Mouse (Mus musculus) heart, embryonic 15.5 days (tissue): Measurements from ENCODE around the gene Hmg20a. TPM values are rescaled to one million over a fixed set of nuclear protein-coding genes. Genes with fewer than 3 reads are reported as not detected.

Source experiments
- ATAC-seq: fragments of 200-750 bp; cut with Nextera tagmentation; replicated peaks from 2 replicates; pipeline ENCODE4 v1.8.0; 2017; ENCODE audit warnings: low read depth, moderate TSS enrichment; ENCODE audit not compliant: insufficient number of reproducible peaks, insufficient read depth, low FRiP score
- H3K27ac ChIP-seq: fragments of 300-500 bp; sonication (generic); 2 replicates; pipeline ENCODE4 v1.5.1; 2015; ENCODE audit warnings: mild to moderate bottlenecking, inconsistent platforms
- H3K27me3 ChIP-seq: fragments of 300-500 bp; sonication (generic); 2 replicates; pipeline ENCODE4 v1.6.1; 2015; ENCODE audit warnings: inconsistent platforms
- H3K36me3 ChIP-seq: fragments of 300-500 bp; sonication (generic); 2 replicates; pipeline ENCODE4 v1.6.1; 2015; ENCODE audit warnings: mild to moderate bottlenecking, inconsistent platforms
- H3K4me1 ChIP-seq: fragments of 300-500 bp; sonication (generic); replicated peaks from 2 replicates; pipeline ENCODE4 v1.6.1; 2015; ENCODE audit warnings: inconsistent platforms
- H3K4me2 ChIP-seq: fragments of 300-500 bp; sonication (generic); 2 replicates; pipeline ENCODE4 v1.6.1; 2015; ENCODE audit warnings: inconsistent platforms, mild to moderate bottlenecking, moderate library complexity
- H3K4me3 ChIP-seq: fragments of 300-500 bp; sonication (generic); 2 replicates; pipeline ENCODE4 v1.5.1; 2015; ENCODE audit warnings: mild to moderate bottlenecking, inconsistent platforms
- H3K9ac ChIP-seq: fragments of 300-500 bp; sonication (generic); 2 replicates; pipeline ENCODE4 v1.6.1; 2015; ENCODE audit warnings: mild to moderate bottlenecking, inconsistent platforms
- H3K9me3 ChIP-seq: fragments of 300-500 bp; sonication (generic); replicated peaks from 2 replicates; pipeline ENCODE4 v1.6.1; 2016; ENCODE audit warnings: inconsistent platforms
- WGBS: fragments of 180-500 bp; shearing (Covaris S2); methylation state at CpG from one replicate; pipeline ENCODE4 v1.1.7; 2015; ENCODE audit warnings: mixed read lengths; 5-methylcytosine and 5-hydroxymethylcytosine counted together
- polyA plus RNA-seq: library from polyadenylated mRNA; unstranded; fragments of >200 nt; fragmentation: Nextera tagmentation; extraction: Ambion mirVana; gene quantifications from 2 replicates; pipeline ENCODE4 v1.2.1, GENCODE M21; 2015

The Hmg20a gene
- polyA plus RNA-seq, 1 experiment from 2014 or later, result 48.9 TPM

DNA sequence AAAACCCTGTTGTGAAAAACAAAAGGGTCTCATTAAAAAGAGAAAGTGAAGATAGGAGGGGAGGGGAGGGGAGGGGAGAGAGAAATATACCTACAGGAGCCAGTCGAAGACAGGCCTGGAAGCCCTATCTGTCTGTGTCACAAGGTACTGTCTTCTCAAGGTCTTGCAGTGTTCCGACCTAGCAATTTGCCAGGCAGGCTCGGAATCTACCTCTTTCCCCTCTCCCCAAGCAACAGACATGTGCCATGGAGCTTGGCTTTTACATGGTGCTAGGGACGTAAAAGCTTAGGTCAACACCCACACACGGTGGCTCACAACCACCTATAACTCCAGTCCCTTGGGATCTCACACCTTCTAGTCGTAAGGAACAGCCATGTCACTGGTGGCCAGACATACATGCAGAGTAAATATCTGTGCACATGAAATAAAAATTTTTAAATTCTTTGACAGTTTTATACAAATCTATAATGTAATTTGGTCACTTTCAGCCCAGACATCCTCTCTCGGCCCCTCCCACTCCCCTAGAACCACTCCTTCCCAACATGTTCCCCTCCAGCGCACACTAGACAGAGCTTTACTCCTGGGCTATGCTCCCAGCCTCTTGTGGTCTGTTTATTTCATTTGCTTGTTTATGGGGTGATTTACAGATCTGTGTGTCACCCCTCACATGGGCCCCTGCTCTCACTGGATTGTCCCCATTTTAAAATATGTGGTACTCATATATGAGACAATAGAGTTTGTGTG is 81.1 kb downstream of the Hmg20a start:
- H3K36me3 ChIP-seq, result peaks cover 7% of the 10 kb centered on the region; the same call in 1 of the 2 replicates
- H3K4me3 ChIP-seq, result no peak overlapping the region
- H3K9me3 ChIP-seq, result no peaks in the 10 kb centered on the region
- H3K9ac ChIP-seq, result no peak overlapping the region
- no peak overlapping the region for H3K4me2 ChIP-seq
- 88% methylated on average over 8 of the region's 8 CpGs for WGBS
- no peak for ATAC-seq
- no peaks in the 10 kb centered on the region for H3K27me3 ChIP-seq
- H3K27ac ChIP-seq, result peak overlapping the region; percentile 89
- H3K4me1 ChIP-seq, result peaks cover 88% of the 10 kb centered on the region

DNA sequence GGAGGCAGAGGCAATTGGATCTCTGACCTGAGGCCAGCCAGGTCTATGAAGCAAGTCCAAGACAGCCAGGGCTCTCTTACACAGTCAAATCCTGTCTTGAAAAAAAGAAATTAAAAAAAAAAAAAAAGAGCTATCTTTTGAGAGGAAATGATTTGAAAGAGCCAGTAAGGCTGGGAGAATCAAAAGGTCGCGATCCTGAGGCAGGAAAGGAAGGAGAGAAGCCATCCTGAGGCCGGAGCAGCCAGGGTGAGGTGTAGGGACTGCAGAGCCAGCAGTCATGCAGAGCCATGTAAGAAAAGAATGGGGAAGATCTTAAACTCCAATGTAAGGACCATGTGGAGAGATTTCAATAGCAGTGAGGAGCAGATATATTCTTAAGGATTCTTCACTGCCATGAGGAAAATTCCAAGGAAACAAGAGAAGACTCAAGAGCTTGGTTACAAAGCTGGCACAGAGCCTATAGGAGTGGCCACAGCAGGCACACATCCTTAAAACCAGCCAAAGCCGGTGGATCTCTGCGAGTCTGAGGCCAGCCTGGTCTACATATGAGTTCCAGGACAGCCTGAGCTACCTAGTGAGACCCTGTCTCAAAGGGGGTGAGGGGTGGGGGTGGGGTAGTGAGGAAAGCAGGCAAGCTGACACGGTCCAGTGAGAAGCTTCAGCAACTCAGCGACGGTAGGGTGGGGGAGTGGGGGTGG is 82.6 kb downstream of the Hmg20a start:
- Histone ChIP-seq H3K9ac (no peak overlapping the region), H3K4me2 (no peak overlapping the region), H3K4me3 (no peak overlapping the region), H3K36me3 (no peaks in the 10 kb centered on the region), H3K27me3 (no peaks in the 10 kb centered on the region), H3K9me3 (no peaks in the 10 kb centered on the region), H3K4me1 (peaks cover 86% of the 10 kb centered on the region), H3K27ac (peak overlapping the region; percentile 100)
- no peak for ATAC-seq
- 61% methylated on average over 8 of the region's 8 CpGs for WGBS

DNA sequence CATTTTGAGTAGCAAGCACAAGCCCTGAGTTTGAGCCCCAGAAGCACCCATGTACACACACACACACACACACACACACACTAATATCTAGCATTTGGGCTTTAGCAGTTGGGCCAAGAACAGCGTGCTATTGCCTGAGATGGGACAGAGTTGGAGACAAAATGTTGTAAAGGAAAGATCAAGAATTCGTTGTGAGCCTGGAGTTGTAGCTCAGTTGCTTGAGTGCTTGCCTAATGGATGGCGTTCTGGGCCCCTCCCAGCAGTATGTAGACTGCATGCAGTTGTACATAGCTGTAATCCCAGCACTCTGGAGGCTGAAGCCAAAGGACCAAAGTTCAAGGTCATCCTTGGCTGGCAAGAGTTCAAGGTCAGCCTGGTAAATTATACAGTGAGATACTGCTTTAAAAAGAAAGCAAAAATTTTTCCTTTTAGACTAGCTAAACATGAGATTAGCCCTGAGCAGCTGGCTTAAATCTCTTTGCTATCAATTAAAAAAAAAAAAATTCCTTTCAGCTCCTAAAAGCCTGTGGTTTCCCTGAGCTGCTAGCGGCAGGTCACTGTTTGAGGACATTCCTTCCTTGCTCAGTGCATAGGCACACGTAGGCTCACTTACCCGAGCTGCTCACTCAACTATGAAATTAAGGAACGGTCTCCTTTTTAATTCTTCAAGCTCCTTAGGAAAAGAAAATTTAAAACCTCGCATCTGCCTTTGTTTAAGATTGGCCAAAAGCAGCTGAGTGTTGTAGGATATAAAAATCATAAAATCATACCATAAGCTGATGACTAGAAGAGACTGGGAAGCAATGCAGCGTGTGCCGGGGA is 83.5 kb downstream of the Hmg20a start:
- 35% methylated on average over 10 of the region's 10 CpGs for WGBS
- H3K36me3 ChIP-seq, result no peaks in the 10 kb centered on the region
- H3K9ac ChIP-seq, result peak overlapping the region; percentile 12; the same call in 1 of the 2 replicates

DNA sequence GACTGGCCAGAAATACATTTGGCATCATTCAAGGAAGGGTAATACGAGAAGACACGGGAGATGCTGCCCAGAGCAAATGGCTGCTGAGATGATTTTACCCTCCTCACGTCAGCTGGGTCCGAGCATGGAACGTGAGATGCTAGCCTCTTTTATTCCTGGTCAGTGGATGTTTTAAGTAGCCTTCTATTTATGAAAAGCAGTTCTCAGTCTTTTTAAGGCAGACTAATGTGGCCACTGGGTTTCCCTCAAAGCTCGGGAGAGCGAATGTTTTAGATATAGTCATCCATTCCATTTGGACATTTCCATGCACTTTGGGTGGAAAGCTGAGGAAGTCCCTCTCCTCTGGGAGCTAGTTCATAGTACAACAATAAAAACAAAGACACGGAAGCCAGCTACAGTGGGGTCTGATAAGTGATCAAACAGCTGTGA is 84.1 kb downstream of the Hmg20a start:
- Histone ChIP-seq H3K4me3 (no peak overlapping the region), H3K27me3 (no peaks in the 10 kb centered on the region), H3K4me1 (peaks cover 84% of the 10 kb centered on the region), H3K36me3 (no peaks in the 10 kb centered on the region), H3K9me3 (no peaks in the 10 kb centered on the region), H3K4me2 (peak overlapping the region; percentile 43), H3K9ac (peak overlapping the region; percentile 12; the same call in 1 of the 2 replicates), H3K27ac (peak overlapping the region; percentile 100)
- ATAC-seq, result no peak
- WGBS, result 29% methylated on average over 8 of the region's 8 CpGs

More for the DNA sequence above, 83.5 kb downstream of the Hmg20a start:
- ATAC-seq, result no peak
- Histone ChIP-seq H3K4me3 (no peak overlapping the region), H3K9me3 (no peaks in the 10 kb centered on the region), H3K27ac (peak overlapping the region; percentile 100), H3K4me1 (peaks cover 84% of the 10 kb centered on the region), H3K4me2 (peak overlapping the region; percentile 43), H3K27me3 (no peaks in the 10 kb centered on the region)

DNA sequence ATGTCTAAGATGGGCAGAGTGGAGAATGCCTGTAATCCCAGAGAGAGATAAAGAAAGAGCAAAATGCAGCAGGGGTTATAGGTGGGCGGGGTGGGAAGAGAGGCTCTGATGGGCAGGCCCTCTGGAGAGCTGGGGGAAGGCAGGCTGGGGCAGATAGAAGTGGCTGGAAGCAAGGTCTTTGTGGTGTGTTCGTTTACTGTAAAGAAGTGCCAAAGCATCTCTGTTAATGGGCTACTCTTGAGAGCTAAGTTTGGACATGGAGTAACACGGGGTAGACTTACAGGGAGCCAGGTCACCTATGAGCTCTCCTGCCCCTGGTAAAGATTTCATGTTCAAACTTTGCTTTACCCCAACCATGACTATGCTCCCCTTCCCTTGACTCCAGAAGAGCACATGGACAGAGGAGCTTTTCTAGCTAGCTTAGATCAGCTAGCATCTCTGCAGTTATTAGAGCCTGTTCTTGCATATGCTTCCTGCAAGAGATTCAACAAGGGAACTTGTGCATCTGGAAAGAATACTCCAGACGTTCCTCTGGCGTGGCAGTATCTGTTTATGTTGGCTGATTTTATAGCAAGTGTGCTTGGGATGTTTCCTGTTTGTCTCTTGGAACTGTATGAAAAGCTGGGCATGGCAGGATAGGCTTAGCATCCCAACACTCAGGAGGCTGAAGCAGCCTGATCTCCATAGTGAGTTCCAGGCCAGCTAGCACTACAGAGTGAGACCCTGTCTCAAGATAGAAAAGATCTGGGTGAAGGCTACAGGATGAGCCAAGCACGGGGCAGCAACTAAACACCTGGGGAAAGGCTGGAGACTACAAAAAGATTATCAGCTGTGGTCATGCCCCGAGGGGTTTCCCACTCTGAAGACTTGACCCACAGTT is 85.5 kb downstream of the Hmg20a start:
- Histone ChIP-seq H3K27me3 (no peaks in the 10 kb centered on the region), H3K9me3 (no peaks in the 10 kb centered on the region), H3K27ac (peak overlapping the region; percentile 100), H3K36me3 (no peaks in the 10 kb centered on the region), H3K4me1 (peaks cover 84% of the 10 kb centered on the region), H3K4me3 (no peak overlapping the region), H3K4me2 (no peak overlapping the region), H3K9ac (no peak overlapping the region)
- ATAC-seq, result no peak
- 55% methylated on average over 7 of the region's 7 CpGs for WGBS

DNA sequence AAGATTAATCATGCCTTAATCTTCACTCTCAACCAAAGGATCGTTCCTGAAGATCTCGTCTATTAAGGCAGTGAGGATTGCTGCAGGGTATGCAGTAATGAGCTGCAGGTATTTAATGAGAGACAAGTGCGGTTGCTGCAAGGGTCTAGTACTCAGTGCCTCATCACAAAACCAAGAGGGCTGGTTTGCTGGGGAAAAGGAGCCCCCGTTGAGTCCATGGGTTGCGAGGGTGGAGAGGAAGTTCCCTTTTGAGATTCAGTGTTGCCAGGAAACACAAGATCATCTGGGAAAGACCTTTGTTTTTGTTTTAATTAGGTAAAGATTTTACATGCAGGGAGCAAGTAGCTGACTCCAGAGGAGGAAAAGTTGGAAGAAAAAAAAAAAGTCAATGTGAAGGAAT is 86.1 kb downstream of the Hmg20a start:
- no peak overlapping the region for H3K4me2 ChIP-seq
- H3K27me3 ChIP-seq, result no peaks in the 10 kb centered on the region
- no peaks in the 10 kb centered on the region for H3K36me3 ChIP-seq
- peaks cover 84% of the 10 kb centered on the region for H3K4me1 ChIP-seq
- no peak overlapping the region for H3K4me3 ChIP-seq
- no peaks in the 10 kb centered on the region for H3K9me3 ChIP-seq
- 57% methylated on average over 5 of the region's 5 CpGs for WGBS
- ATAC-seq, result no peak
- H3K9ac ChIP-seq, result no peak overlapping the region
- H3K27ac ChIP-seq, result peak overlapping the region; percentile 100

DNA sequence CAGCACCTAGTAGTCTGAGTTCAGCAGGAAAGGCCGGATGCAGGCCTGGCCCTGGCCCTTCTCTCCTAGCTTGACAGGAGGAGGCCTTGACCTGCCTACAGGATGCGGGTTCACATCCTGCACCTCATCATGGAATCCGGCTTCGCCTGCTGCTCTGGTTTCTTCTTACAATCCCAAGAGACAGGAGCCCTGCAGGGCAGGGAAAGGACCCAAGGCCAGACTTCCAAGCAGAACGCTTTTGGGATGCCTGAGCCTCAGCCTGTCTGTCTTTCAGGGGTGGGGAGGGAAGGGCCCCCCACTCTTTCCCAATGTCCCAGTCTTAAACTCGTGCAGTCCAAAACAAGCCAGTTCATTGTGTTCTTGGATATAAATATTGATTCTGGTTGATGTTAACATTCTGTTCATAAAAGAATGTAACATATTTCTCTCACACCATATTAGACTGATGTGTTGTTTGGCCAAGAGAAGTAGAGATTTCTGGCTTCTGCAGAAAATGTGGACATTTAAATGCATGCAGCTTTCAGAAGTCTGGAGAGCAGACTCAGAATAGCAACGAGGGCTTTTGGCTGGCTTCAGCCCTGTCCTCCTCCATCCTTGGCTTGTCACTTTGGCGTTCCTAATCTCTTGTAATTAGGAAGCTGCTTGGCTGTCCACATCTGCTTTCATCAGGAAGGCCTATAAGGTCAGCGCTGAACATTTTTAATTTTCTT is 86.8 kb downstream of the Hmg20a start:
- ATAC-seq, result peak; percentile 16

DNA sequence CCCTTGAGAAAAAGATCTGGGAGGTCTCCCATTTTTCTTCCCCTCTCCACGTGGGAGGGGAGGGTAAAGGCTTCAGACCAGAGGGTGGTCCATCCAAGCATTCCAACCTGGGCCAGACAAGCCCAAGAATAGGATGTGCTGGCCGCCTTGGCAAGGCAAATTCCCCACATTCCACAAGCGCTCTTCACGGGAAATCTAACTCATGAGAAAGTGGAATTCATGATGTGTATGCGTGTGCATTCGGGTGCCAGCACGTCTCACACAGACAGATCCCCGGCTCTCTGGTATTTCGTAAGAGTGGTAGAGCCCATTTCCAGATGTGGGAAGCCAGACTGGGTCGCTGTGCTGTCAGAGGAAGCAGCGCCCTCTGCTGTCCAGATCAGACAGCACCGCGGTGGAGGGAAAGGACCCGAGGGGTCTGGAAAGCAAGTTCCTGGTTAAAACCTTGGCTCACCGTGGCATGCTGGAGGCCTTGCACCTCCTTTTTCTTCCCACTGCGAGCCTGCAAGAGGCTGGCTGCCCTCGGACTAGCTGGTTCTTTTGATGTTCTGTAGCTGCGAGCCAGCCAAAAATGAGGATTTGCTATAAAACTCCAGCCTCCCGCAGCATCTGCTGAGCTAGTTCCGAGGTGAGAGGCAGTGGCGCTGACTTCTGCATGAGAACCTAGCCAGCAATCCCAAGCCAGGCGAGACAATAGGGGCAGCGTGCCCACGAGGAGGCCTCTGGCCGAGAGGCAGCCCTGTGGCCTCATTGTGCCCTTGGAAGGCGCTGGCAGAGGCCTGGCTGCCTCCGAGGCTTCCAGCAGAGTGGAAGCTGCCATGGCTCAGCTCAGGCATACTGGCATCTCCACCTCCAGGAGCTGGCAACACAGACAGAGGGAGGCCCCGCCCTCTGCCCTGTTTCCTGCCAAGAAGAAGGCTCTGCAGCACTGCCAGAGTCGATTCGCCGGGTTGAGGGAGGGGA is 87.7 kb downstream of the Hmg20a start:
- Histone ChIP-seq H3K4me3 (peak overlapping the region; percentile 51), H3K36me3 (no peaks in the 10 kb centered on the region), H3K27ac (peak overlapping the region; percentile 100), H3K9me3 (no peaks in the 10 kb centered on the region), H3K9ac (peak overlapping the region; percentile 72), H3K4me2 (peak overlapping the region; percentile 88), H3K27me3 (no peaks in the 10 kb centered on the region), H3K4me1 (peaks cover 82% of the 10 kb centered on the region)
- under 1% methylated on average over 31 of the region's 31 CpGs for WGBS
- peak; percentile 61 for ATAC-seq

More for the DNA sequence above, 86.8 kb downstream of the Hmg20a start:
- Histone ChIP-seq H3K4me1 (peaks cover 87% of the 10 kb centered on the region), H3K36me3 (no peaks in the 10 kb centered on the region), H3K4me2 (peak overlapping the region; percentile 88), H3K27ac (peak overlapping the region; percentile 100), H3K4me3 (peak overlapping the region; percentile 51; the same call in 1 of the 2 replicates), H3K27me3 (no peaks in the 10 kb centered on the region), H3K9ac (no peak overlapping the region), H3K9me3 (no peaks in the 10 kb centered on the region)
- WGBS, result 39% methylated on average over 9 of the region's 9 CpGs

DNA sequence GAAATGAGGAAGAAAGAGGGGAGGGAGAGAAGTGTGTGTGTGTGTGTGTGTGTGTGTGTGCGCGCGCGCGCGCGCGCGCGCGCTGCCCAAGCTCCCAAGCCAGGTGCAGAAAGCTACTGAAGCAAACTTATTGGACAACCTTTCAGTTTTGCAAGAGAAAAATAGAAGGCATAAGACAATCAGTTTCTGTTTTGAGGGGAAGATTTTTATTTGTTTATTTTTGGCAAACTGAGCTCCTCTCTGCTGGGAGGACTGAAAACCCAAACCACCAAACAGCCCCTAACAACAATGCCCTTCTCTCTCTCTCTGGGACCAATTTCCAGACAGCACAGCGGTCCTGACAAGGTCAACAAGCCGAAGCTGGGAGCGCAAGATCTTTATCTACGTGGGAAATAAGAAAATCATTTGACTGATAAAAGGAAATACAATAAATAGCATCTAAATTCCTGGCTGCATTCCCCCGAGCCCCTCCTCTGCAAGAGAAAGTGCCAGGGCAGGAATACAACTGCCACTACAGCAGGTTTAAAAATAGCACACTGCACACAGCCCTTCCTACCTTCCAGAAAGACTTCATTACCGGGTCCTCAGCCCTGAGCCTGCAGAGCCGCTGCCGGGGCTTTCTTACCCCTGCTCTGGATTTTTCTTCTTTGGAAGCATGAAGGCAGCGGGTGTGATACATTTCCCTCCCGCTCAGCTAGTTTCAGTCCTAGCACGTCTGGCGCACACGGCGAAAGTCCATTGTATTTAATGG is 88.7 kb downstream of the Hmg20a start:
- 0 out of 2 replicates have a peak, but pooled peaks have one; percentile 47 for ATAC-seq
- H3K4me1 ChIP-seq, result peaks cover 72% of the 10 kb centered on the region
- 4% methylated on average over 25 of the region's 25 CpGs for WGBS

More for the DNA sequence above, 88.7 kb downstream of the Hmg20a start:
- Histone ChIP-seq H3K9ac (peak overlapping the region; percentile 72), H3K36me3 (no peaks in the 10 kb centered on the region), H3K9me3 (no peaks in the 10 kb centered on the region), H3K27me3 (no peaks in the 10 kb centered on the region), H3K4me2 (peak overlapping the region; percentile 88), H3K4me3 (peak overlapping the region; percentile 51), H3K27ac (peak overlapping the region; percentile 100)
